Mouse (Mus musculus): ENCODE measurements around the gene Sec61g. TPM values are rescaled to one million over a fixed set of nuclear protein-coding genes. Genes with fewer than 3 reads are reported as not detected.

Gene Sec61g
- polyA plus RNA-seq (2015; fragmentation: Nextera tagmentation; extraction: Ambion mirVana): 30.7 and 39.2 TPM in 2 replicates

DNA sequence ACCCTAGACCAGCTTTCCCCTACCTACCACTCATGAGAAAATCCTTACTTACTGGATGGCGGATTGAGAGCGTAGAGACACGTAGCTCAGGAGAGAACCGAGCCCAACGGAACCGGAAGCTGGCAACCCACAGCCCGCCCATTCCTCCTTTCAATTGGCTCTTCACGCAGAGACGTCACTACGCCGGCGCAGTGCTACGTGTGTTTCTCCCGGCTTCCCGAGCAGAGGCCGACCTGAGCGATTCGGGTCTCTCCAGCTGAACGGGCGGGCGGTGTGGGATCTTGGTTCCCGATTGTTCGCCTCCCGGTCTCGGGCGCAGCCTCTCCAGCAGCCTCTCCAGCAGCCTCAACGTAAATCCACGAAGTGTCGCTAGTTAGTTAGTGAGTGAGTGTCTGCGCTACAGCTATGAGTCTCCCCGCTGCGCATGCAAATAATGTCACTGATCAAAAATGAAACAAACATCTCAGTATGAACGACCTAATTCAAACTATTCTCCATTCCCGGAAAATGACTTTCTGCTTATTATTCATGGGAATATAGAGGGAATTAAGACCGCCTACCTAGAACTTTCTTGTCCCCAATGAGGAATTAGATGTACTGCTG lies at the start of gene Sec61g:
Gene Sec61g (minus strand): TSS at position 433 of the 603 bp plus-strand sequence.
- peak within 1 kb of the TSS; percentile 70 for H3K4me2 ChIP-seq (ENCODE audit: low read depth, low read length)
- H3K9me3 ChIP-seq (ENCODE audit: control insufficient read depth, low read length): no peaks in the 10 kb centered on the region
- no peaks in the 10 kb centered on the region; the same call in 1 of the 2 replicates for H3K4me1 ChIP-seq (ENCODE audit: control insufficient read depth, insufficient read depth, low read length)
- under 1% methylated on average over 35 of the region's 35 CpGs for WGBS
- peak within 1 kb of the TSS; percentile 92 for H3K9ac ChIP-seq (ENCODE audit: low read depth, low read length)
- ATAC-seq: peak; percentile 99
- peak within 1 kb of the TSS; percentile 71 for H3K4me3 ChIP-seq (ENCODE audit: low read length)
- no peaks in the 10 kb centered on the region for H3K27me3 ChIP-seq (replicated peaks; ENCODE audit: control insufficient read depth, insufficient read depth, low read length)
- H3K36me3 ChIP-seq (ENCODE audit: control insufficient read depth, insufficient read depth, low read length): 0 out of 2 replicates have a peak, but pooled peaks cover 3% of the 10 kb centered on the region
- peak within 1 kb of the TSS; percentile 96 for H3K27ac ChIP-seq (ENCODE audit: low read length)

DNA sequence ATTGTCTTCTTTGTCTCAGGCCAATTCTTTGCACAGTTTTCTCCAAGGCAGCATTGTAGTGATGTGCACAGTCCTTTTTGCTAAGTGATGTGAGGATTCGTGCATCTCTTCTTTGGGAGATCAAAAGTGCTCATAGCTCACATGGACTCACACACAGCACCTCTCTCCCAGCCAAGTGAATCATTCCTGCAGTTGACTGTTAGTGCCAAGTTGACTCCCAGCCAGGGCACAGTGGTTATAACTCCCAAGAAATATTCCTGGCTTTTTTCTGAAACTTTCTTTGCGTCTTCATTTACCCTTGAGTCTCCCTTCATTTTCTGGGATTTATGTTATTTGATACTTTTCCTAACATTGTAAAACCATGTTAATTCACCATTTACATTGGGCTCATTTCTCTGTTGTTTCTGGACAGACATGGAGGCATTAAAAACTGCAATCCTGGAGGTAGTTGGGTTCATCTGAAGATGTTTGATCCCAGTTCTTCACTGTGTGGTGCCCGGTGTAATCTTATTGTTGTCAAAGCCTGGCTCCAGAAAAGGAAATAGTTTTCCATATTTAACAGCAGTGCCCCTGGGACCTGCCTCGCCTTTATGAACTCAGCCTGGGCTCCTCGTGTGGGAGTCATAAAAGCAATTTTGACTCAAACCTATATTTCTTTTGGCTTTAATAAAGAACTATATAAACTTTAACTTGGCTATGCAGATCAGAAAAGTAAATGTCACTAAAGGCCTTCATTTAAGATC lies 38.3 kb upstream of the Sec61g start:
- Histone ChIP-seq H3K9me3 (ENCODE audit: control insufficient read depth, low read length) (no peaks in the 10 kb centered on the region), H3K4me1 (ENCODE audit: control insufficient read depth, insufficient read depth, low read length) (no peaks in the 10 kb centered on the region), H3K36me3 (ENCODE audit: control insufficient read depth, insufficient read depth, low read length) (no peaks in the 10 kb centered on the region), H3K4me3 (ENCODE audit: low read length) (no peak overlapping the region), H3K27ac (ENCODE audit: low read length) (no peak overlapping the region), H3K9ac (ENCODE audit: low read depth, low read length) (no peak overlapping the region), H3K27me3 (replicated peaks; ENCODE audit: control insufficient read depth, insufficient read depth, low read length) (no peaks in the 10 kb centered on the region), H3K4me2 (ENCODE audit: low read depth, low read length) (no peak overlapping the region)
- 57% methylated on average over 5 of the region's 5 CpGs for WGBS
- ATAC-seq: no peak

DNA sequence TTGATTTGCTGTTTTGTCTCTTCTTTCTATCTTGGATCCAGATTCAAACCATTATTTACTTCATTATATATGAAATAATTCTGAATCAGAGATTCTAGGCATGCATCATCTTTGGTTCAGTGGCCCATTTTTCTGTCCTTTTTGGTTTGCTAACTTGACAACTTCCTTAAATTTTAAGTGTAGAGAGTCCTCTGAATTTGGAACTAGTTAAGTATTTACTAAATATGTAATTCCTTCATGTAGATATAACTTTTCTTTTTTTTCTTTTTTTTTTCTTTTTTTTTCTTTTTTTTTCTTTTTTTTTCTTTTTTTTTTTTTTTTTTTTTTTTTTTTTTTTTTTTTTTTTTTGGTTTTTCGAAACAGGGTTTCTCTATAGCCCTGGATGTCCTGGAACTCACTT lies 29.1 kb upstream of the Sec61g start:
- H3K9me3 ChIP-seq (ENCODE audit: control insufficient read depth, low read length): no peaks in the 10 kb centered on the region
- no peak for ATAC-seq
- no peak overlapping the region for H3K4me3 ChIP-seq (ENCODE audit: low read length)
- H3K4me1 ChIP-seq (ENCODE audit: control insufficient read depth, insufficient read depth, low read length): no peaks in the 10 kb centered on the region
- WGBS: 92% methylated on average over 1 of the region's 1 CpGs
- no peaks in the 10 kb centered on the region for H3K36me3 ChIP-seq (ENCODE audit: control insufficient read depth, insufficient read depth, low read length)
- H3K27ac ChIP-seq (ENCODE audit: low read length): no peak overlapping the region
- no peaks in the 10 kb centered on the region for H3K27me3 ChIP-seq (replicated peaks; ENCODE audit: control insufficient read depth, insufficient read depth, low read length)
- no peak overlapping the region for H3K9ac ChIP-seq (ENCODE audit: low read depth, low read length)
- no peak overlapping the region for H3K4me2 ChIP-seq (ENCODE audit: low read depth, low read length)

DNA sequence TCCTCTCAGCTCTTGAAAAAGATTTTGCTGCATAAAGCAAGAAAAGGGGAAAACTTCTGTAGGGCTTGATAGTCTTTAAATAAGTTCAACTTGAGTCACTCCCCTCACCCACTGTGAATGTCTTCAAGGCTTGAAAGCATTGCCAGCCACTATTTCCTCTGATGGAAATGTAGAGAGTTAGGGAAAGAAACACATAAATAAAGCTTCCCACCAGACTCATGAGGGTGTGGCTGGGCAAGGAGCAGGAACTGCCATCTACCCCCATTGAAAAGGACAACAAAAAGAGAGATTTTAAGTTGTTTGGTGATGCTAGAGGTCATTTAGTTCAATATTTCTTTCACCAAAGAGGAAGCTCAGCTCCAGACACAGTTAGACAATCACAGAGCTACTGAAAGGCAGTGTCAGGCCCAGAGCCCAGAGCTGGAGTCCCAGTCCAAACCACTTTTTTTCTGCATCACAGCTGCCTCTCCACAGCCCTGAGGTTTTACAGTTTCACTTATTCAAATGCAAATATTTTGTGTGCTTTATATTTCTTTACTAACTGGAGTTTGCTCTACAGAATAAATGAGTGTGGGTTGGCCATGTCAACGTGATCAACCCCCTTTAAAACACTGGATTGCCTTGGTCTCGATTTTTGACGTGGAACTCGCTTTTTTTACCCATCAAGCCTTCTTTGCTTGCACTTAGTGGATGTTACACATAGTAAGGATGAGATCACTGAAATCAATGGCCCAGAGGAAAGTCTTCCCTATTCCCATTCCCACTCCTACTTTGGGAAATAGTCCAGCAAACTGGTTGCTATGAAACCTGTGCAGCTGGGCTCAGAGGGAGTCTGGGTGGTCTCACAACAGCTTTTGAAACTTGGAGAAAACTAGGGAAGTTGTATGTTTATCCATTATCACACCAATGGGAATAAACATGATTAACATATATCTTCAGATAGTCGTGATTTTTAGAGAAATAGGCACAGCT lies 26.6 kb upstream of the Sec61g start:
- H3K9me3 ChIP-seq (ENCODE audit: control insufficient read depth, low read length): no peaks in the 10 kb centered on the region
- H3K36me3 ChIP-seq (ENCODE audit: control insufficient read depth, insufficient read depth, low read length): no peaks in the 10 kb centered on the region
- 66% methylated on average over 5 of the region's 5 CpGs for WGBS
- no peak overlapping the region for H3K4me3 ChIP-seq (ENCODE audit: low read length)
- no peak overlapping the region for H3K27ac ChIP-seq (ENCODE audit: low read length)
- H3K9ac ChIP-seq (ENCODE audit: low read depth, low read length): no peak overlapping the region
- no peaks in the 10 kb centered on the region for H3K4me1 ChIP-seq (ENCODE audit: control insufficient read depth, insufficient read depth, low read length)
- no peak for ATAC-seq
- no peak overlapping the region for H3K4me2 ChIP-seq (ENCODE audit: low read depth, low read length)
- no peaks in the 10 kb centered on the region for H3K27me3 ChIP-seq (replicated peaks; ENCODE audit: control insufficient read depth, insufficient read depth, low read length)

DNA sequence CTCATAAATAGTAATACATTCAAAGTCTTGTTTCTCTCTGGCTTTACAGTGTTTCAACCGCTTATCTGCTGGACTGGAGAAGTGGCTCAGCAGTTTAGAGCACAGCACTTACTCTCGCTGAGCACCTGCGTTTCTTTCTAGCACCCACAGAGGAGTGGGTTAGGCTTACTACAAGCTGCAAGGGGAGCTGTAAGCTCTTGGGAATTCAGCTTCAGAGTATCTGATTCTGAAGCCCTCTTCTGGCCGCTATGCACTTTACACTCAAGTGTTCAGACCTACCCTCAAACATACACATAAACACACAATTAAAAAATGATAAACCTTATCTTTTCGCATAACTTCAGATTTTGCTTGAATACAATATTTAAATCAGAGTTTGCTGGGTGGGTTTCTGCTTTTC lies 24.6 kb upstream of the Sec61g start:
- Histone ChIP-seq H3K4me2 (ENCODE audit: low read depth, low read length) (no peak overlapping the region), H3K9me3 (ENCODE audit: control insufficient read depth, low read length) (no peaks in the 10 kb centered on the region), H3K27me3 (replicated peaks; ENCODE audit: control insufficient read depth, insufficient read depth, low read length) (no peaks in the 10 kb centered on the region), H3K4me3 (ENCODE audit: low read length) (no peak overlapping the region), H3K9ac (ENCODE audit: low read depth, low read length) (no peak overlapping the region), H3K36me3 (ENCODE audit: control insufficient read depth, insufficient read depth, low read length) (no peaks in the 10 kb centered on the region), H3K4me1 (ENCODE audit: control insufficient read depth, insufficient read depth, low read length) (no peaks in the 10 kb centered on the region), H3K27ac (ENCODE audit: low read length) (no peak overlapping the region)
- WGBS: 28% methylated on average over 5 of the region's 5 CpGs
- ATAC-seq: peak; percentile 48; the same call in 1 of the 2 replicates

DNA sequence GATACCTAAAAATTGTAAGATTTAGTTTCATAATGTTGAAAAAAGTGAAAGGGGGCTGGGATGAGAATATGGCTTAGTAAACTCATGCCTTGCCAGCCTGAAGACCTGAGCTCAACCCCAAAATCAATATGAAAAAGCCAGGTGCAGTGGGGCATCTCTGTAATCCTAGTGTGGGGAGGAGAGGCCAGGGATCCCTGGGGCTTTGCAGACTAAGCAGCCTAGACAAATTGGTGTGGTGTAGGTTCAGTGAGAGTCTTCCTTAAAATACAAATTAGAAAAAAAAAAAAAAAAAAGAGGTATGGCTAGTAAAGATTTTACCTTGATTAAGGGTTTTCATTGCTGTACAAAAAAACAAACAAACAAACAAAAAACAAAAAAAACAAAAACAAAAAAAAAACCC lies 20.6 kb upstream of the Sec61g start:
- Histone ChIP-seq H3K36me3 (ENCODE audit: control insufficient read depth, insufficient read depth, low read length) (no peaks in the 10 kb centered on the region), H3K27ac (ENCODE audit: low read length) (no peak overlapping the region), H3K9me3 (ENCODE audit: control insufficient read depth, low read length) (no peaks in the 10 kb centered on the region), H3K4me2 (ENCODE audit: low read depth, low read length) (no peak overlapping the region), H3K4me1 (ENCODE audit: control insufficient read depth, insufficient read depth, low read length) (no peaks in the 10 kb centered on the region), H3K9ac (ENCODE audit: low read depth, low read length) (no peak overlapping the region), H3K4me3 (ENCODE audit: low read length) (no peak overlapping the region), H3K27me3 (replicated peaks; ENCODE audit: control insufficient read depth, insufficient read depth, low read length) (no peaks in the 10 kb centered on the region)
- ATAC-seq: no peak

DNA sequence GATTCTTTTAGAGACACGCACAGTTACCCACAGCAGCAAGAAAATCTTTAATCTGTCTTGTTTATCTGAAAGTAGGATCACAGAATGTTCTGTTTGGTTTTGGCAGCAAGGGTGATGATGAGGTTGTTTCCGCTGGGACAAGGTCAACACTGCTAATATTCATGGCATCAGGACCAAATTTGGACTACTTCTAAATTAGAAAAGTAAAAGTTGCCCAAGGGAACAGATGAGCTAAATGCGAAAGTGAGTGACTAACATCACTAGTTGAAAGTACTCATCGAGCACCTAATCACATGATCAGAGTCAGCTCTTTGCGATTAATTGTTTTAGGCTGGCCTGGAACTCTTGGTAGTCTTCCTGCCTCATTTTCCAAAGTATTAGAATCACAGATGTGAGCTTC lies 20.1 kb upstream of the Sec61g start:
- ATAC-seq: no peak
- Histone ChIP-seq H3K27me3 (replicated peaks; ENCODE audit: control insufficient read depth, insufficient read depth, low read length) (no peaks in the 10 kb centered on the region), H3K27ac (ENCODE audit: low read length) (no peak overlapping the region), H3K9me3 (ENCODE audit: control insufficient read depth, low read length) (no peaks in the 10 kb centered on the region), H3K9ac (ENCODE audit: low read depth, low read length) (no peak overlapping the region), H3K36me3 (ENCODE audit: control insufficient read depth, insufficient read depth, low read length) (no peaks in the 10 kb centered on the region), H3K4me2 (ENCODE audit: low read depth, low read length) (no peak overlapping the region), H3K4me1 (ENCODE audit: control insufficient read depth, insufficient read depth, low read length) (no peaks in the 10 kb centered on the region), H3K4me3 (ENCODE audit: low read length) (no peak overlapping the region)
- WGBS: 90% methylated on average over 5 of the region's 5 CpGs

DNA sequence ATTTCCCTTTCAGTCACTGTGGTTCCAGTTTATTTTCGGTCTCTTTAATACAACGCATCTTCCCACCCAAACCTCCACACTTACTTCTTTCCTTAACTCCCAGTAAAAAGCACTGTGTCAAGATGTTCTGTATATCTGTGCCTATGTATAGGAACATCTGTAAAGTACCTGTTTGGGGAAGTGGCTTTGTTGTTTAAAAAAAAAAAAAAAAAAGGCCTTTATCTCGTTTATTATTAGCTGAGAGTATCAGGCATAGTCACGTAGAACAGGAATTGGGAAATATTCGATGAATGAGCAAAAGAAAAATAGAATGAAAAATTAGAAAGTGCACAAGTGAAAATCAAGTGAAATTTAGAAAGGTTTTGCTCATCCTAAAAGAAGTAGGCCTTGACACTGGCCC lies 19.5 kb upstream of the Sec61g start:
- H3K36me3 ChIP-seq (ENCODE audit: control insufficient read depth, insufficient read depth, low read length): no peaks in the 10 kb centered on the region
- no peak overlapping the region for H3K9ac ChIP-seq (ENCODE audit: low read depth, low read length)
- no peak for ATAC-seq

DNA sequence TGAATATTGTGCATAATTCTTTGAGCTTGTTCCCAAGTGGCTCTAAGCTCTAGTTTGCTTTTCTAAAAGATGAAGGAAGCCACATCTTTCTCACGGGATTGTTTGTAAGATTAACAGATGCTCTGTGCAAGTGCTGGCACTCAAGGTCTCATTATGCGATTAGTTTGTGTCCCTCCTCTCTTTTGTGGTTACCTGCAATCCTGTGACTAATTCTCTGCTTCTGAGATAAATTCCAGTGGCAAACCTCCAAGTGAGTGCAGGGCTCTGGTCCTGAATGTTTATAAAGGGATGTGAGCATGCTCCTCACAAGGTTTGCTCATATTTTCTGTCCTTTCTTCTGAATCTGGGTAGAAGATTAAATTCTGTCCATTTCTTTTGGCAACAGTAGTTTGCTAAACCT lies 18.2 kb upstream of the Sec61g start:
- 52% methylated on average over 2 of the region's 2 CpGs for WGBS
- no peaks in the 10 kb centered on the region for H3K9me3 ChIP-seq (ENCODE audit: control insufficient read depth, low read length)

More for the DNA sequence above, 19.5 kb upstream of the Sec61g start:
- WGBS: 93% methylated on average over 5 of the region's 5 CpGs
- H3K27me3 ChIP-seq (replicated peaks; ENCODE audit: control insufficient read depth, insufficient read depth, low read length): no peaks in the 10 kb centered on the region
- H3K9me3 ChIP-seq (ENCODE audit: control insufficient read depth, low read length): no peaks in the 10 kb centered on the region
- no peaks in the 10 kb centered on the region for H3K4me1 ChIP-seq (ENCODE audit: control insufficient read depth, insufficient read depth, low read length)
- no peak overlapping the region for H3K27ac ChIP-seq (ENCODE audit: low read length)
- H3K4me3 ChIP-seq (ENCODE audit: low read length): no peak overlapping the region
- H3K4me2 ChIP-seq (ENCODE audit: low read depth, low read length): no peak overlapping the region

More for the DNA sequence above, 18.2 kb upstream of the Sec61g start:
- Histone ChIP-seq H3K4me2 (ENCODE audit: low read depth, low read length) (no peak overlapping the region), H3K27me3 (replicated peaks; ENCODE audit: control insufficient read depth, insufficient read depth, low read length) (no peaks in the 10 kb centered on the region), H3K27ac (ENCODE audit: low read length) (no peak overlapping the region), H3K9ac (ENCODE audit: low read depth, low read length) (no peak overlapping the region), H3K4me3 (ENCODE audit: low read length) (no peak overlapping the region), H3K36me3 (ENCODE audit: control insufficient read depth, insufficient read depth, low read length) (no peaks in the 10 kb centered on the region), H3K4me1 (ENCODE audit: control insufficient read depth, insufficient read depth, low read length) (no peaks in the 10 kb centered on the region)
- ATAC-seq: no peak

All from intestine, embryonic 16.5 days (tissue).